Mouse (Mus musculus) megakaryocyte, embryonic 14.5 days (primary cell): Measurements from ENCODE around the gene Vmn1r191.

Source experiments
- FLI1 ChIP-seq: IDR thresholded peaks from 2 replicates; pipeline ENCODE4 v1.6.1; 2012; ENCODE audit warnings: low read length, inconsistent platforms, mixed read lengths
- GATA1 ChIP-seq: IDR thresholded peaks from 3 replicates; pipeline ENCODE4 v1.6.1; 2012; ENCODE audit warnings: mixed read lengths, low read length, inconsistent platforms, borderline replicate concordance

GRCm38 (mm10) chr13:22183869-22184268, at the start of gene Vmn1r191:
- no peak for TF ChIP-seq GATA1
- no peak for TF ChIP-seq FLI1
